In the genomic region with DNA sequence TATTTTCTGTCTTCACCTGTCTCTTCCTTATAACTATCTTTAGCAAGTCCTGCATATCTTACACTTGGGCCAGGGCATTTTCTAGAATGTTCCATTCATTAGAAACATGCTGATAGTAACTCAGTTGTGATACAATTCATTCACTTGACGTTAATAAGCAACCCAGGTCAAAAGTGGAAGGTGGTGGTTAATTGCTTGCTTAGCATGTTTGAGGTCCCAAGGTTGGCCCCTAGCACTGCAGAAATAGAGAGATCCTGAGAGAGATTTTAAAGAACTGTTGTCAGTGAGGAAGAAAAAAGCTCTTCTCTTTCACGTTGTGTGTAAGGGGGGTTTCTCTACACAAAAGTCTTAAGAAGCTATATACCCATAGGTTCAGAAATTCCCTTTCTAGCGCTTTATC, we compare ENCODE assay signal across 23 mouse cellular contexts.
"Had no signal": no experiment of that assay in that cellular context is flagged by ENCODE, and none has a peak within 500 bp of the region (broad histone marks: within the 10 kb centered on the region; RNA-seq: fewer than 3 reads in every experiment).

No protein-coding gene starts in this region.

- H3K36me3 ChIP-seq: hindbrain, embryonic 13.5 days; limb, embryonic 10.5 days; limb, embryonic 13.5 days; liver, embryonic 12.5 days; liver, embryonic 15.5 days; lung, embryonic 15.5 days; midbrain, embryonic 12.5 days; midbrain, embryonic 15.5 days; neural tube, embryonic 12.5 days; neural tube, embryonic 15.5 days had no signal

- H3K4me1 ChIP-seq: hindbrain, embryonic 13.5 days; liver, embryonic 12.5 days; liver, embryonic 15.5 days; lung, embryonic 15.5 days; midbrain, embryonic 12.5 days; neural tube, embryonic 12.5 days had no signal

- H3K27me3 ChIP-seq: hindbrain, embryonic 13.5 days; limb, embryonic 13.5 days; liver, embryonic 12.5 days; liver, embryonic 15.5 days; lung, embryonic 15.5 days; midbrain, embryonic 15.5 days; neural tube, embryonic 12.5 days; neural tube, embryonic 15.5 days had no signal

- H3K27ac ChIP-seq: hindbrain, embryonic 13.5 days; layer of hippocampus, adult 2 months; limb, embryonic 10.5 days; limb, embryonic 13.5 days; liver, embryonic 12.5 days; liver, embryonic 15.5 days; lung, embryonic 15.5 days; midbrain, embryonic 12.5 days; midbrain, embryonic 15.5 days; neural tube, embryonic 12.5 days; neural tube, embryonic 15.5 days had no signal

- DNase-seq: layer of hippocampus, adult 9-11 months; liver; lung, adult 18-20 months; lung, postnatal 10 days; lung, postnatal 36 days; right cerebral cortex, adult 18-20 months; right cerebral cortex, postnatal 14 days; right cerebral cortex, postnatal 4 days; thymus, adult 18-20 months had no signal

- H3K4me3 ChIP-seq: hindbrain, embryonic 13.5 days; layer of hippocampus, adult 2 months; limb, embryonic 10.5 days; limb, embryonic 13.5 days; liver, embryonic 12.5 days; liver, embryonic 15.5 days; lung, embryonic 15.5 days; megakaryocyte, embryonic 14.5 days; midbrain, embryonic 12.5 days; midbrain, embryonic 15.5 days; neural tube, embryonic 12.5 days; neural tube, embryonic 15.5 days had no signal

- ATAC-seq: hindbrain, embryonic 16.5 days; intestine, postnatal 0 days; liver, embryonic 12.5 days; midbrain, embryonic 15.5 days had no signal

- H3K4me2 ChIP-seq: hindbrain, embryonic 13.5 days; limb, embryonic 13.5 days; liver, embryonic 12.5 days; liver, embryonic 15.5 days; lung, embryonic 15.5 days; midbrain, embryonic 12.5 days; midbrain, embryonic 15.5 days; neural tube, embryonic 12.5 days; neural tube, embryonic 15.5 days had no signal

- H3K9me3 ChIP-seq: hindbrain, embryonic 13.5 days; limb, embryonic 10.5 days; limb, embryonic 13.5 days; liver, embryonic 12.5 days; liver, embryonic 15.5 days; lung, embryonic 15.5 days; midbrain, embryonic 12.5 days; midbrain, embryonic 15.5 days; neural tube, embryonic 12.5 days; neural tube, embryonic 15.5 days had no signal

- H3K9ac ChIP-seq: hindbrain, embryonic 13.5 days; limb, embryonic 13.5 days; liver, embryonic 12.5 days; liver, embryonic 15.5 days; lung, embryonic 15.5 days; midbrain, embryonic 12.5 days; midbrain, embryonic 15.5 days; neural tube, embryonic 12.5 days; neural tube, embryonic 15.5 days had no signal
